17 mouse cellular contexts compared by ENCODE assay signal in genomic region chr14:77679877-77680276, GRCm38 (mm10).
DNase-seq lines count a peak whose midpoint lies in the region; ATAC-seq lines count a peak whose summit lies in the region.
"Had no signal": no experiment of that assay in that cellular context is flagged by ENCODE, and none has a peak within 500 bp of the region (broad histone marks: within the 10 kb centered on the region; RNA-seq: fewer than 3 reads in every experiment).

No protein-coding gene starts in this region.

- peak overlapping the region; percentile 63 for H3K27ac ChIP-seq in heart, embryonic 12.5 days (ENCODE audit: poor library complexity, severe bottlenecking)
- H3K27ac ChIP-seq in hindbrain, embryonic 14.5 days = no peak overlapping the region
- H3K27ac ChIP-seq in neural tube, embryonic 14.5 days (ENCODE audit: low read depth, low read length) = no peak overlapping the region
- H3K27ac ChIP-seq: stomach, embryonic 15.5 days had no signal

- no peak for DNase-seq in heart, adult 18-20 months
- peak; percentile 78 for DNase-seq in left cerebral cortex, postnatal 4 days
- DNase-seq in left cerebral cortex, adult 9 months (ENCODE audit: low spot score in 2 of 2) = no peak
- DNase-seq in hindbrain, embryonic 14.5 days (ENCODE audit: low spot score) = no peak
- DNase-seq: adrenal gland, postnatal 10 days; embryo, embryonic 11 days; layer of hippocampus, adult 9-11 months; liver, postnatal 0 days; right cerebral cortex, postnatal 25 days; thymus, postnatal 36 days had no signal

- peak; percentile 36 for ATAC-seq in heart, embryonic 12.5 days (ENCODE audit: insufficient number of reproducible peaks, low FRiP score)
- ATAC-seq in hindbrain, embryonic 14.5 days (ENCODE audit: low FRiP score) = peak; percentile 46; the same call in 1 of the 2 replicates
- peak; percentile 49; the same call in 1 of the 2 replicates for ATAC-seq in neural tube, embryonic 14.5 days (ENCODE audit: low read depth)
- no peak for ATAC-seq in activated CD4-positive, CD25-positive, alpha-beta regulatory T cell, adult 4 months
- ATAC-seq: inflammation-experienced regulatory T-cells, adult 6 months; liver, postnatal 0 days; Patski had no signal

- H3K9me3 ChIP-seq in heart, embryonic 12.5 days (replicated peaks) = no peaks in the 10 kb centered on the region
- H3K9me3 ChIP-seq in hindbrain, embryonic 14.5 days (ENCODE audit: control insufficient read depth, low read length) = no peaks in the 10 kb centered on the region
- no peaks in the 10 kb centered on the region for H3K9me3 ChIP-seq in neural tube, embryonic 14.5 days (ENCODE audit: control insufficient read depth, low read length)
- H3K9me3 ChIP-seq: megakaryocyte, embryonic 14.5 days; stomach, embryonic 15.5 days had no signal

- intact Hi-C loops in left cerebral cortex, postnatal 4 days (cut with DNase I) = no loop called here

- WGBS in heart, embryonic 12.5 days = 41% methylated on average over 9 of the region's 9 CpGs
- WGBS in hindbrain, embryonic 14.5 days = 68% methylated on average over 9 of the region's 9 CpGs
- 62% methylated on average over 9 of the region's 9 CpGs for WGBS in neural tube, embryonic 14.5 days

- peaks cover 38% of the 10 kb centered on the region for H3K4me1 ChIP-seq in heart, embryonic 12.5 days (replicated peaks)
- peaks cover 11% of the 10 kb centered on the region; the same call in 1 of the 2 replicates for H3K4me1 ChIP-seq in hindbrain, embryonic 14.5 days (replicated peaks; ENCODE audit: control insufficient read depth, insufficient read depth, low read length)
- H3K4me1 ChIP-seq in neural tube, embryonic 14.5 days (ENCODE audit: control insufficient read depth, insufficient read depth, low read length) = no peaks in the 10 kb centered on the region
- H3K4me1 ChIP-seq: stomach, embryonic 15.5 days had no signal

- H3K27me3 ChIP-seq in heart, embryonic 12.5 days (replicated peaks) = no peaks in the 10 kb centered on the region
- H3K27me3 ChIP-seq in hindbrain, embryonic 14.5 days (ENCODE audit: control insufficient read depth, insufficient read depth, low read length) = no peaks in the 10 kb centered on the region
- no peaks in the 10 kb centered on the region for H3K27me3 ChIP-seq in neural tube, embryonic 14.5 days (ENCODE audit: control insufficient read depth, insufficient read depth, low read length)
- H3K27me3 ChIP-seq: Patski; stomach, embryonic 15.5 days had no signal

- no peak overlapping the region for H3K4me3 ChIP-seq in heart, embryonic 12.5 days
- no peak overlapping the region for H3K4me3 ChIP-seq in hindbrain, embryonic 14.5 days (replicated peaks; ENCODE audit: low read length)
- no peak overlapping the region for H3K4me3 ChIP-seq in neural tube, embryonic 14.5 days (ENCODE audit: low read depth, low read length)
- H3K4me3 ChIP-seq: megakaryocyte, embryonic 14.5 days; stomach, embryonic 15.5 days had no signal

- H3K9ac ChIP-seq in heart, embryonic 12.5 days = no peak overlapping the region
- no peak overlapping the region for H3K9ac ChIP-seq in hindbrain, embryonic 14.5 days
- H3K9ac ChIP-seq in neural tube, embryonic 14.5 days (replicated peaks; ENCODE audit: low read depth, low read length) = no peak overlapping the region
- H3K9ac ChIP-seq: liver, postnatal 0 days; stomach, embryonic 15.5 days had no signal

- H3K4me2 ChIP-seq in heart, embryonic 12.5 days = no peak overlapping the region
- no peak overlapping the region for H3K4me2 ChIP-seq in hindbrain, embryonic 14.5 days (replicated peaks)
- H3K4me2 ChIP-seq in neural tube, embryonic 14.5 days (ENCODE audit: low read depth, low read length) = no peak overlapping the region
- H3K4me2 ChIP-seq: stomach, embryonic 15.5 days had no signal

- no peaks in the 10 kb centered on the region for H3K36me3 ChIP-seq in heart, embryonic 12.5 days
- H3K36me3 ChIP-seq in hindbrain, embryonic 14.5 days (replicated peaks; ENCODE audit: control insufficient read depth, insufficient read depth) = no peaks in the 10 kb centered on the region
- no peaks in the 10 kb centered on the region for H3K36me3 ChIP-seq in neural tube, embryonic 14.5 days (ENCODE audit: control insufficient read depth, insufficient read depth, low read length)
- H3K36me3 ChIP-seq: stomach, embryonic 15.5 days had no signal
